Mouse (Mus musculus): ENCODE data around the gene Kcnab2.

The Kcnab2 gene

GRCm38 (mm10) chr4:152362180-152362579 lies 115.5 kb downstream of the Kcnab2 start:
- POLR2A ChIA-PET = interaction anchor here in 2 of 4 experiments (0.7 to 5.0 kb wide), 10 partner anchors 9 to 62 kb away, joined by 3 to 32 read pairs (median 5); partner anchors contain the start of genes Chd5 (in 1 of the 2) and Rpl22 (in 1 of the 2)
- CTCF ChIA-PET = interaction anchor here in 3 of 4 experiments (0.8 to 1.5 kb wide), 4 partner anchors 23 to 224 kb away, joined by 3 to 5 read pairs (median 4); no protein-coding TSS in a partner anchor

DNA sequence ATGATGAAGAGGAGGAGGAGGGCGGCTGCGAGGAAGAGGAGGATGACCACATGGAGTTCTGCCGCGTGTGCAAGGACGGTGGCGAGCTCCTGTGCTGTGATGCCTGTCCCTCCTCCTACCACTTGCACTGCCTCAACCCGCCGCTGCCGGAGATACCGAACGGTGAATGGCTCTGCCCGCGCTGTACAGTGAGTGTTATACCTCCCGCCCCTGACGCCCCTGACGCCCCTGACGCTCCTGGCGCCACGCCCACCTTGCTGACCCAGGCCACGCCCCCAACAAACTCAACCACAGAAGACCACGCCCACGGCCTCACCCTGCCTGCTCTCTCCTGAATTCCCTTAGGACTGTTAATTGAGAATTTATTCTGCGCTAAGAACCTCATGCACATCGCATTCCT lies 116.8 kb downstream of the Kcnab2 start:
- ChIA-PET POLR2A (interaction anchor here in 3 of 4 experiments (0.6 to 5.0 kb wide), 22 partner anchors 10 to 420 kb away, joined by 3 to 32 read pairs (median 4); partner anchors contain the start of genes Icmt (in 2 of the 3), Chd5 (in 1 of the 3) and Rpl22 (in 1 of the 3)), CTCF (interaction anchor here in 2 of 4 experiments (0.6 to 1.4 kb wide), 6 partner anchors 10 to 340 kb away, joined by 3 to 4 read pairs (median 3); no protein-coding TSS in a partner anchor)

GRCm38 (mm10) chr4:152359700-152360099 lies 118.0 kb downstream of the Kcnab2 start:
- ChIA-PET CTCF (interaction anchor here in 3 of 4 experiments (0.5 to 2.1 kb wide), 11 partner anchors 15 to 331 kb away, joined by 3 to 16 read pairs (median 3); partner anchors contain the start of gene Rnf207 (in 1 of the 3)), POLR2A (interaction anchor here (0.5 to 5.0 kb wide), 20 partner anchors 9 to 343 kb away, joined by 3 to 32 read pairs (median 4); partner anchors contain the start of genes Rpl22 (in 2 of the 4), Chd5 (in 1 of the 4) and Icmt (in 1 of the 4))

GRCm38 (mm10) chr4:152355672-152356071 lies 122.0 kb downstream of the Kcnab2 start:
- POLR2A ChIA-PET = interaction anchor here in 2 of 4 experiments (0.6 to 1.9 kb wide), 5 partner anchors 10 to 23 kb away, joined by 3 to 8 read pairs (median 3); no protein-coding TSS in a partner anchor

DNA sequence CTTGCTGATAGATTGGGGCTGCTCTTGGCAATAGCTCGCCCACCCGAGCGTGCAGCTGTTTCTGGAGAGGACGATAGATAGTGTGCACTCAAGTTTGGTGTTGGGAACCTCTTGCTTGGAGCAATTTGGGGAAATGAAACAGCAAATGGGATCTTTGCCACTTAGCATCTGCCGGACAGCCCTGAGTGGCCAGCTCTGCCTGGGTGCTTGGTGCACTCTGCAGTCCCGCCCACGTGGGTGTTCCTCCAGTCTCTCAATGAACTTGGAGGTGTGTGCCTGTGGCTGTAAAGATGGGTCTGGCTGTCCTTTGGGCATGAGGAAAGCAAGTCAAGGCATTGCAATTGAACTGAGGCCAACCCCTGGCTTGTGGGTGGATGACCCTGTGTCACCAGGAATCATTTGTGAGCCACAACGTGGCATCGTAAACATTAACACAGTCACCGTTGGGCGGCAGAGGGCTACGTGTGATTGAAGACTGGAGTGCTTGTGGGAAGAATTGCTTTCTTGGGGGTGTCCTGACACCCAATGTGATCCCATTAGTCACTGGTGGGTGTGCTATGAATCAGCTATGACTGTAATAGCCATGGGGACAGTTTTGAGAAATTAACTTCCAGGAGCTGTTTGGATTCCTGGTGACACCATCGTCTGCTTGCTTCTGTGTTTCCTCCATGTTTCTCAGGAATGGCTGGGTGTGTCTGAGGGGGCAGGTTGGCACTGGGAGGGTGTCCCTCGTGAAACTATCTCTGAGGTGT lies 123.6 kb downstream of the Kcnab2 start:
- ChIA-PET CTCF (interaction anchor here in 2 of 4 experiments (0.7 to 4.2 kb wide), 7 partner anchors 9 to 200 kb away, joined by 3 to 22 read pairs (median 4); no protein-coding TSS in a partner anchor), POLR2A (interaction anchor here in 3 of 4 experiments (0.7 to 3.4 kb wide), 13 partner anchors 8 to 200 kb away, joined by 3 to 22 read pairs (median 5); partner anchors contain the start of genes Chd5 (in 1 of the 3) and Rpl22 (in 1 of the 3))

More at GRCm38 (mm10) chr4:152355672-152356071, 122.0 kb downstream of the Kcnab2 start:
- CTCF ChIA-PET = interaction anchor here in 3 of 4 experiments (0.6 to 4.2 kb wide), 6 partner anchors 11 to 219 kb away, joined by 3 to 18 read pairs (median 3); no protein-coding TSS in a partner anchor

DNA sequence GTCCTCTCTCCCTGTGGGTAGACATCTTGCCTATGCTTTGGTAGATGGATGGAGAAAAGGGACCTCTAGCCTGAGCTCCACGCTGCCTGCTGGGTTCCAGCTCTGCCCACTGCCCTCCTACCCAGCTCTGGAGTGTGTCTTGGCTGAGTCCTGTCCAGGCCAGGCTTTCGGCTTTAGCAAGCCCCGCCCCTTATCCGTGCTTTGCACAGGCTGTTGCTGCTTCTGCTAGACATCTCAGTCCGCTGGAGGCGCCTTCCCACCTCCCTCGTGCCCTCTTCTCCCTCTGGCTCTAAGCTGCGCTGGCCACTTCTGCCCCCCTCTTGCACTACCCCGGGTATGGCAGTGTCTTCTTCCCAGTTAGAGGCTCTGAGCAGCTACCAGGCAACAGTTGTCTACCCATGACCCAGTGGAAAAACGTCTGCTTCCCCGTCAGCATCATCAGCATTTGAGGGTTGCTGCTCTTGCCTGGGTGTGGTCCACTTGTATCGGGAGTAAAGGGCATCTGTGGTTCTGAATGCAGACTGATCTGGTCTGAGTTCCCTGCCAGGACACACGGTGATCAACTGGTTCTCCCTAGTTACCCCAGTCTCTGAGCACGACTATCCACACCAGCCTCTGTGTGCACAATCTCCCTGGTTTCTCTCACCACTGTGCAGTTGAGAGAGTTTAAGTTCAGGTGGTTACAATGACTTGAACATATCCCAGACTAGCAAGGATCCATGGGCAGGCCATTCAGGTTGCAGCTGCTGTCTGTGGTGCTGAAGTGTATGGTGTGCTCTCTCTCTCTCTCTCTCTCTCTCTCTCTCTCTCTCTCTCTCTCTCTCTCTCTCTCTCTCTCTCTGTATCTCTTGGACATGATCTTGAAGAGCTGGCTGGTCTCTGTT lies 126.0 kb downstream of the Kcnab2 start:
- ChIA-PET CTCF (interaction anchor here (0.6 to 3.8 kb wide), 13 partner anchors 8 to 215 kb away, joined by 3 to 22 read pairs (median 5); partner anchors contain the start of gene Rnf207 (in 1 of the 4)), POLR2A (interaction anchor here in 3 of 4 experiments (0.6 to 3.9 kb wide), 21 partner anchors 8 to 1528 kb away, joined by 3 to 32 read pairs (median 5); partner anchors contain the start of genes Chd5 (in 1 of the 3) and Rpl22 (in 1 of the 3))

- POLR2A ChIA-PET = interaction anchor here (0.5 to 3.9 kb wide), 28 partner anchors 9 to 1457 kb away, joined by 3 to 32 read pairs (median 4); partner anchors contain the start of genes Rpl22 (in 2 of the 4) and Chd5 (in 1 of the 4)
- CTCF ChIA-PET = interaction anchor here (0.6 to 3.8 kb wide), 19 partner anchors 7 to 1012 kb away, joined by 3 to 22 read pairs (median 5); partner anchors contain the start of gene Rnf207 (in 1 of the 4)
Measured at GRCm38 (mm10) chr4:152350722-152351421, 126.8 kb downstream of the Kcnab2 start.

GRCm38 (mm10) chr4:152349837-152350381 lies 127.8 kb downstream of the Kcnab2 start:
- ChIA-PET POLR2A (interaction anchor here (0.7 to 3.9 kb wide), 22 partner anchors 9 to 377 kb away, joined by 3 to 32 read pairs (median 4); partner anchors contain the start of genes Rpl22 (in 2 of the 4) and Espn (in 1 of the 4)), CTCF (interaction anchor here in 3 of 4 experiments (0.6 to 3.8 kb wide), 16 partner anchors 9 to 1011 kb away, joined by 3 to 22 read pairs (median 3); partner anchors contain the start of genes Kcnab2 (in 1 of the 3) and Rnf207 (in 1 of the 3))

- ChIA-PET CTCF (interaction anchor here (0.5 to 3.4 kb wide), 42 partner anchors 9 to 1393 kb away, joined by 3 to 49 read pairs (median 4); partner anchors contain the start of genes Gpr153 (in 1 of the 4) and Rnf207 (in 1 of the 4)), POLR2A (interaction anchor here (1.0 to 3.0 kb wide), 27 partner anchors 8 to 191 kb away, joined by 3 to 23 read pairs (median 5); partner anchors contain the start of genes Rpl22 (in 2 of the 4) and Rnf207 (in 1 of the 4))
Measured at GRCm38 (mm10) chr4:152345120-152345889, 132.4 kb downstream of the Kcnab2 start.

GRCm38 (mm10) chr4:152344651-152345050 lies 133.0 kb downstream of the Kcnab2 start:
- CTCF ChIA-PET = interaction anchor here (0.5 to 3.4 kb wide), 45 partner anchors 10 to 1394 kb away, joined by 3 to 49 read pairs (median 4); partner anchors contain the start of genes Gpr153 (in 1 of the 4) and Rnf207 (in 1 of the 4)

DNA sequence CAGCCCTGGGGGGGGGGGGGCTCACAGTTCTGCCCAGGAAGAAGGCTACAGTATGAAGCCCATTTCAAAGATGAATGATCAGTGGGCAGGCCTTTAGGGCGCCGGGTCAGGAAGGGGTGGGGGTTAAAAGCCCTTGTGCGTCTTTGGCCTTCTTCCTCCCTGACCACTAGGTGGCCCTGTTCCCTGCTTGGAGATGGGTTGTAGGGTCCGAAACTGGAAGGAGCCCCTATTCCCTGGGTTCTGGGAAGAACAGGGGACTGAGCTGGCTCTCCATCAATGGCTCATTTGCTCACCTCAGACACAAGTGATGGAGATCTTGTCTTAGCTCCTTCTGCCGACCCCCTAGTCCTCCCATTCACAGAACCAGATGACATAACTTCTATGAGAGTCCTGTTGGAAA lies 134.4 kb downstream of the Kcnab2 start:
- ChIA-PET CTCF (interaction anchor here in 3 of 4 experiments (0.6 to 3.4 kb wide), 23 partner anchors 8 to 242 kb away, joined by 3 to 49 read pairs (median 5); no protein-coding TSS in a partner anchor), POLR2A (interaction anchor here in 1 of 4 experiments (0.6 to 3.0 kb wide), 3 partner anchors 15 to 263 kb away, joined by 3 to 21 read pairs (median 5); no protein-coding TSS in a partner anchor)

More at GRCm38 (mm10) chr4:152344651-152345050, 133.0 kb downstream of the Kcnab2 start:
- POLR2A ChIA-PET = interaction anchor here (1.0 to 3.0 kb wide), 25 partner anchors 9 to 191 kb away, joined by 3 to 23 read pairs (median 5); partner anchors contain the start of genes Rpl22 (in 2 of the 4) and Rnf207 (in 1 of the 4)

All from embryonic stem cell, embryonic (primary cell).